Mouse (Mus musculus): ENCODE data around the gene Map1lc3a. TPM values are rescaled to one million over a fixed set of nuclear protein-coding genes. Genes with fewer than 3 reads are reported as not detected.

Map1lc3a gene
- polyA plus RNA-seq, 1 experiment from 2014 or later, result 249 TPM

DNA sequence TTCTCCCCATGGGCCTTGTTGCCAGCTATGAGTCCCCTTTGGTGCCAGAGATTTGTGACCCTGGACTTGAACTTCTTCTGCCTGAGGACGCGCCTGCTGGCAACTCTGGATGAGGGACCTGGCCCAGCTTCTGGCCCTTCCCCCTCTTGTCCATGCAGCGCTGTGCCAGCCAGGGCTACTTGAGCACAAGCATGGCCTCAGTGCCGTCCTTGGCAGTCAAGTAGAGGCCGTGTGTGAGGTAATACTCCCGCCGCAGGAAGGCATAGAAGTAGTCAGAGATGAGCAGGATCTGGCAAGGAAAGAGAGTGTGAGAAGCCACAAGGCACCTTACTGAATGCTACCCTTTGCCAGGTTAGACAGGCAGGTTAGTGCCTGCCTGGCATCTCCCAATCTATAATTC is 2.3 kb downstream of the Map1lc3a start:
- WGBS, result 86% methylated on average over 7 of the region's 7 CpGs

DNA sequence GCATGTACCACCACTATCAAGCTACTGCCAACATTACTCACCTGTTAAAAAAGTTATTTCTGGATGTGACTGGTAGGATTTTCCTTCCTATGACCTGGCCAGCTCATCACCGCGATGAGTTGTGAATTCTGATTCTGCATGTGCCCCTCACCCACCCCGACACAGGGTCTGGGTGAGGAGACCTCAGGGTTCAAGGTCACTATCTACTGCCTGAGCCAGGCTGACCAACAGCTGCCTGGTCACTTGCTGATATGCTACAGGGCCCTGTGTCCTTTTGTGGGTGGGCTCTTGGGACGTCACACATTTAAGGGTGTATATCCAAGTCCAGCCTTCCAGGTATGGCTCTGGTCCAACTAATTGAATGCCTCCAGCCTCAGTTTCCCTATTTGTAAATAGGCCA is 3.1 kb downstream of the Map1lc3a start:
- TF ChIP-seq CTCF (IDR thresholded peaks at IDR 0.05; ENCODE audit: low read depth) (no peak), EP300 (optimal IDR thresholded peaks at IDR 0.05) (no peak)
- Histone ChIP-seq H3K4me3 (ENCODE audit: low read depth, low read length) (no peak overlapping the region), H3K36me3 (ENCODE audit: control insufficient read depth, insufficient read depth, low read length) (peaks cover 11% of the 10 kb centered on the region; the same call in 1 of the 2 replicates), H3K4me1 (replicated peaks; ENCODE audit: control insufficient read depth, insufficient read depth) (peaks cover 6% of the 10 kb centered on the region), H3K27ac (replicated peaks) (no peak overlapping the region), H3K4me2 (replicated peaks; ENCODE audit: low read depth) (no peak overlapping the region), H3K9me3 (ENCODE audit: control insufficient read depth, low read length) (no peaks in the 10 kb centered on the region), H3K27me3 (ENCODE audit: control insufficient read depth, insufficient read depth, low read length) (no peaks in the 10 kb centered on the region), H3K9ac (ENCODE audit: low read length) (no peak overlapping the region)
- WGBS, result 92% methylated on average over 4 of the region's 4 CpGs
- no peak for ATAC-seq (ENCODE audit: low FRiP score, low TSS enrichment)
- no peak for DNase-seq (ENCODE audit: low spot score)

More for the DNA sequence above, 2.3 kb downstream of the Map1lc3a start:
- Histone ChIP-seq H3K9me3 (ENCODE audit: control insufficient read depth, low read length) (no peaks in the 10 kb centered on the region), H3K4me2 (replicated peaks; ENCODE audit: low read depth) (no peak overlapping the region), H3K4me3 (ENCODE audit: low read depth, low read length) (no peak overlapping the region), H3K27ac (replicated peaks) (no peak overlapping the region), H3K9ac (ENCODE audit: low read length) (no peak overlapping the region), H3K27me3 (ENCODE audit: control insufficient read depth, insufficient read depth, low read length) (no peaks in the 10 kb centered on the region), H3K4me1 (replicated peaks; ENCODE audit: control insufficient read depth, insufficient read depth) (peaks cover 6% of the 10 kb centered on the region), H3K36me3 (ENCODE audit: control insufficient read depth, insufficient read depth, low read length) (peaks cover 11% of the 10 kb centered on the region; the same call in 1 of the 2 replicates)
- DNase-seq (ENCODE audit: low spot score) (no peak), ATAC-seq (ENCODE audit: low FRiP score, low TSS enrichment) (no peak)
- no peak for TF ChIP-seq CTCF (IDR thresholded peaks at IDR 0.05; ENCODE audit: low read depth)

DNA sequence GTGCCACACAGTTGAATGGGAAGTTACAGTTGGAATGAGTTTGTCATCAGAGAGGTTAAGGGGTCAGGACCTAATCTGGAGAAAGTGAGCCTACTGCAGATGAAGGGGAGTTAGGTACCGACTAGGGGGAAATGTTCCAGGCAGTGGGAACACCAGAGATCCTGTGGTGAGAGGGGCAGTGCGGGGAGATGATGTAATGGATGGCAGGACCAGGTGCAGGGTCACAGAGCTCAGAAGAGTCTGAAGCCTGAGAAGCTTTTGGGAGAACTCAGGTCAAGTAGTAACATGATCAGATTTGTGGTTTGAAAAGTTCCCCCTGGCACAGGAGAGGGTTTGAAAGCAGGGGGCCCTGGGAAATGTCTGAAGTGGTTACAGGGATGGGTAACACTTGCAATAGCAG is 4.0 kb downstream of the Map1lc3a start:
- DNase-seq (ENCODE audit: low spot score), result no peak
- TF ChIP-seq CTCF (IDR thresholded peaks at IDR 0.05; ENCODE audit: low read depth) (no peak), EP300 (optimal IDR thresholded peaks at IDR 0.05) (no peak)
- H3K9me3 ChIP-seq (ENCODE audit: control insufficient read depth, low read length), result no peaks in the 10 kb centered on the region
- peaks cover 6% of the 10 kb centered on the region for H3K4me1 ChIP-seq (replicated peaks; ENCODE audit: control insufficient read depth, insufficient read depth)
- H3K36me3 ChIP-seq (ENCODE audit: control insufficient read depth, insufficient read depth, low read length), result peaks cover 11% of the 10 kb centered on the region; the same call in 1 of the 2 replicates
- WGBS, result 74% methylated on average over 2 of the region's 2 CpGs
- ATAC-seq (ENCODE audit: low FRiP score, low TSS enrichment), result no peak
- no peak overlapping the region for H3K9ac ChIP-seq (ENCODE audit: low read length)
- H3K4me3 ChIP-seq (ENCODE audit: low read depth, low read length), result no peak overlapping the region
- no peaks in the 10 kb centered on the region for H3K27me3 ChIP-seq (ENCODE audit: control insufficient read depth, insufficient read depth, low read length)
- no peak overlapping the region for H3K27ac ChIP-seq (replicated peaks)
- H3K4me2 ChIP-seq (replicated peaks; ENCODE audit: low read depth), result no peak overlapping the region

DNA sequence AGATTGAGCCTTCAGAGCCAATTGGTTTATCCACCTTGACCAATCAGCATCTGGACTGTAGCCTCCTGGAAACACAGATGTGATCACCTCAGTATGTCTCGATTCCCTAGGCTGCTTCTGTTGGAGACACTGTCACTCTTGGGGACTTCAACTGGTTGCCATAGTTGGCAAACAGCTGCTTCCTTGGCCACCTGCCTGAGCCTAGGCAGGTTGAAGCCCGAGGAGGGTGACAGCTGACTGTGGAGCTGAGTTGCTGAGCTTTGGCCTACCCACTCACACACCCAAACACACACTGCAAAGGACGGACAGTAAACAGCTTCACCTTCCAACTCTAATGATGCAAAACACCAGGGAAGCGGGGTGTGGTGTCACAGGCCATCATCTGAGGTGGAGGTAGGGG is 7.7 kb downstream of the Map1lc3a start:
- Histone ChIP-seq H3K9me3 (ENCODE audit: control insufficient read depth, low read length) (no peaks in the 10 kb centered on the region), H3K36me3 (ENCODE audit: control insufficient read depth, insufficient read depth, low read length) (peaks cover 7% of the 10 kb centered on the region), H3K4me2 (replicated peaks; ENCODE audit: low read depth) (no peak overlapping the region), H3K4me3 (ENCODE audit: low read depth, low read length) (no peak overlapping the region), H3K27me3 (ENCODE audit: control insufficient read depth, insufficient read depth, low read length) (no peaks in the 10 kb centered on the region), H3K27ac (replicated peaks) (peak overlapping the region; percentile 78), H3K9ac (ENCODE audit: low read length) (no peak overlapping the region), H3K4me1 (replicated peaks; ENCODE audit: control insufficient read depth, insufficient read depth) (no peaks in the 10 kb centered on the region)
- ATAC-seq (ENCODE audit: low FRiP score, low TSS enrichment) (no peak), DNase-seq (ENCODE audit: low spot score) (no peak)
- 73% methylated on average over 4 of the region's 4 CpGs for WGBS
- no peak for TF ChIP-seq CTCF (IDR thresholded peaks at IDR 0.05; ENCODE audit: low read depth)
- no peak for TF ChIP-seq EP300 (optimal IDR thresholded peaks at IDR 0.05)

DNA sequence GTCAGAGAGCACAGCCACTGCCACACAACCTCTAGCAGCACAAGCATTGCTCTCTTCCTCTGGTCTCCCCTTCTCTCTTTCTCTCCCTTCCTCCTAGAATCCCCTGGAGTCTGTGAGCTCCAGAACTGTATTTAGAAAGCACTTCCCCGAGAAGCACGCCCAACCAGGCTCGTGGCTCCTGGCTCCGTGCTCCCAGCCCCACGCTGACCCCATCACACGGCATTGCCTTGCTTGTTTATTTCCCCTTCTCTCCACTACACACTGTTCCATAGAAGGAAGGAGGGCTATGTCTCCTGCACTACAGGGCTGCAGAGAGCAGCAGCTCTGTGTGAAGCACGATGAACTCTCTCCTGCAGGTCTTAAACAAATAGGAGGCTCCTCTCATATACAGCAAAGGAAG is 8.6 kb downstream of the Map1lc3a start:
- Histone ChIP-seq H3K36me3 (ENCODE audit: control insufficient read depth, insufficient read depth, low read length) (peaks cover 6% of the 10 kb centered on the region; the same call in 1 of the 2 replicates), H3K9ac (ENCODE audit: low read length) (no peak overlapping the region), H3K27ac (replicated peaks) (peak overlapping the region; percentile 78), H3K27me3 (ENCODE audit: control insufficient read depth, insufficient read depth, low read length) (no peaks in the 10 kb centered on the region), H3K4me2 (replicated peaks; ENCODE audit: low read depth) (no peak overlapping the region), H3K9me3 (ENCODE audit: control insufficient read depth, low read length) (no peaks in the 10 kb centered on the region), H3K4me3 (ENCODE audit: low read depth, low read length) (no peak overlapping the region), H3K4me1 (replicated peaks; ENCODE audit: control insufficient read depth, insufficient read depth) (no peaks in the 10 kb centered on the region)
- TF ChIP-seq EP300 (optimal IDR thresholded peaks at IDR 0.05) (no peak), CTCF (IDR thresholded peaks at IDR 0.05; ENCODE audit: low read depth) (no peak)
- 44% methylated on average over 7 of the region's 7 CpGs for WGBS
- DNase-seq (ENCODE audit: low spot score), result no peak
- peak; percentile 79 for ATAC-seq (ENCODE audit: low FRiP score, low TSS enrichment)

DNA sequence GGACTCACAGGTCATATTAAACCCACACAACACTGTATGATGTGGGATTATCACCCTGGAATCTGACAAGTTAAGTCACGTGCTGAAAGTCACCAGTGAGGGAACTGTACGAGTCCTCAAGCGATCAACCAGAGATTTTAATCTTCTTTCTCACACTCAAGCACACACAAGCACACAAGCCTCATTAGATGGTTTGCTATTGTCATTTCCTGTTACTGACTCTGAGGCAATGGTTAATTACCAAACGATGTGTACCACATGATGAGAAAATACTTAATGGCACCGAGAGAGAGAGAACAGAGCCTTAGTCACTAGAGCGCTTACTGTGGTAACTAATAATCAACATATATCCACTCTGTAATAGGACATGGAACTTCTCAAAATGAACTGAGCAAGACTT is 9.6 kb downstream of the Map1lc3a start:
- Histone ChIP-seq H3K27me3 (ENCODE audit: control insufficient read depth, insufficient read depth, low read length) (no peaks in the 10 kb centered on the region), H3K27ac (replicated peaks) (no peak overlapping the region), H3K4me2 (replicated peaks; ENCODE audit: low read depth) (no peak overlapping the region), H3K9ac (ENCODE audit: low read length) (no peak overlapping the region), H3K36me3 (ENCODE audit: control insufficient read depth, insufficient read depth, low read length) (peaks cover 6% of the 10 kb centered on the region; the same call in 1 of the 2 replicates), H3K9me3 (ENCODE audit: control insufficient read depth, low read length) (no peaks in the 10 kb centered on the region), H3K4me3 (ENCODE audit: low read depth, low read length) (no peak overlapping the region), H3K4me1 (replicated peaks; ENCODE audit: control insufficient read depth, insufficient read depth) (no peaks in the 10 kb centered on the region)
- TF ChIP-seq CTCF (IDR thresholded peaks at IDR 0.05; ENCODE audit: low read depth) (no peak), EP300 (optimal IDR thresholded peaks at IDR 0.05) (no peak)
- 76% methylated on average over 6 of the region's 6 CpGs for WGBS
- DNase-seq (ENCODE audit: low spot score), result no peak
- ATAC-seq (ENCODE audit: low FRiP score, low TSS enrichment), result no peak

Data from stomach, postnatal 0 days (tissue).